Mouse (Mus musculus) layer of hippocampus, postnatal 10 days (tissue): ENCODE measurements around the gene Tgif2. TPM values are rescaled to one million over a fixed set of nuclear protein-coding genes. Genes with fewer than 3 reads are reported as not detected.
"Not testable (repeated sequence)": the region's sequence is repeated elsewhere in the genome, so short reads cannot be mapped to it uniquely, and the experiment has no call there.

Experiments
- DNase-seq, 2 experiments: peaks; one replicate each; pipeline ENCODE4 v3.0.0; 2021; ENCODE audit warnings: low spot score in 2 of 2
- total RNA-seq, 2 experiments: library from RNA; stranded (reverse); gene quantifications; 2 replicates each; pipeline ENCODE4 v1.2.3; 2021

Tgif2 gene
- total RNA-seq, 2 experiments from 2014 or later: 5.0 to 5.6 TPM

- no peak for DNase-seq
Measured at GRCm38 (mm10) chr2:156874047-156874759, 34.4 kb downstream of the Tgif2 start.

- DNase-seq: no peak
Measured at GRCm38 (mm10) chr2:156874760-156875510, 35.1 kb downstream of the Tgif2 start.

GRCm38 (mm10) chr2:156877726-156878125 lies 37.9 kb downstream of the Tgif2 start:
- DNase-seq: no peak

- no peak for DNase-seq
Measured at GRCm38 (mm10) chr2:156879541-156879940, 39.7 kb downstream of the Tgif2 start.

GRCm38 (mm10) chr2:156882431-156883001 lies 42.7 kb downstream of the Tgif2 start:
- DNase-seq: no peak

GRCm38 (mm10) chr2:156884396-156885211 lies 44.8 kb downstream of the Tgif2 start:
- DNase-seq: no peak

GRCm38 (mm10) chr2:156885666-156886065 lies 45.9 kb downstream of the Tgif2 start:
- DNase-seq: not testable (repeated sequence)

- DNase-seq: no peak
Measured at GRCm38 (mm10) chr2:156886084-156886631, 46.4 kb downstream of the Tgif2 start.

GRCm38 (mm10) chr2:156887017-156887416 lies 47.2 kb downstream of the Tgif2 start, which contains the start of gene Sla2:
Gene Sla2, minus strand, starts transcription at chr2:156887192.
- DNase-seq: no peak

- no peak for DNase-seq
Measured at GRCm38 (mm10) chr2:156888490-156888889, 48.7 kb downstream of the Tgif2 start.

GRCm38 (mm10) chr2:156892240-156892639 lies 52.4 kb downstream of the Tgif2 start:
- no peak for DNase-seq

GRCm38 (mm10) chr2:156892821-156893220 lies 53.0 kb downstream of the Tgif2 start:
- no peak for DNase-seq

- no peak for DNase-seq
Measured at GRCm38 (mm10) chr2:156894496-156895265, 54.9 kb downstream of the Tgif2 start.

GRCm38 (mm10) chr2:156896384-156896914 lies 56.6 kb downstream of the Tgif2 start:
- no peak for DNase-seq

GRCm38 (mm10) chr2:156897034-156897433 lies 57.2 kb downstream of the Tgif2 start:
- DNase-seq: no peak

- no peak for DNase-seq
Measured at GRCm38 (mm10) chr2:156898374-156898773, 58.6 kb downstream of the Tgif2 start.

- no peak for DNase-seq
Measured at GRCm38 (mm10) chr2:156899184-156899583, 59.4 kb downstream of the Tgif2 start.

GRCm38 (mm10) chr2:156901344-156901743 lies 61.5 kb downstream of the Tgif2 start:
- no peak for DNase-seq

GRCm38 (mm10) chr2:156901883-156902282 lies 62.1 kb downstream of the Tgif2 start:
- no peak for DNase-seq

GRCm38 (mm10) chr2:156902411-156902810 lies 62.6 kb downstream of the Tgif2 start:
- DNase-seq: not testable (repeated sequence)
